Mouse (Mus musculus): ENCODE data around the gene 1700025F22Rik. TPM values are rescaled to one million over a fixed set of nuclear protein-coding genes. Genes with fewer than 3 reads are reported as not detected.
"Not testable (repeated sequence)": the region's sequence is repeated elsewhere in the genome, so short reads cannot be mapped to it uniquely, and the experiment has no call there.

The 1700025F22Rik gene
- polyA plus RNA-seq, 1 experiment from 2014 or later: not detected

DNA sequence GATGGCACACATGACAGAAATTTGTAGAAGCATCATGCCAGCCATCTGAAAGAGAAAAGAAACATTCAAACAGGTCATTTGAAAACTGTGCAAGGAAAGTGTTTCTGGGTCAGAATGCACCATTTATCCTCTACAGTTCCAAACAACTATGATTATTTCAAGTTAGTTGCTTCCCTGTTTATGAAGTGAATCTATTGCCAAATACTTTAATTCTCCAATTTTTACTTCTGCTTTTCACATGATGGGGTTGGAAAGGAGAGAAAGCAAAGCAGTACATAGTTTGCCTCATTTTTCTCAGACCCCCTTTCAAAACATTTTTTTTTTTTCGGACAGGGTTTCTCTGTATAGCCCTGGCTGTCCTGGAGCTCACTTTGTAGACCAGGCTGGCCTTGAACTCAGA is 63.2 kb downstream of the 1700025F22Rik start:
- no peak overlapping the region for H3K9ac ChIP-seq
- no peak overlapping the region for H3K27ac ChIP-seq
- H3K4me3 ChIP-seq (replicated peaks): no peak overlapping the region
- H3K27me3 ChIP-seq (replicated peaks): no peaks in the 10 kb centered on the region
- H3K4me1 ChIP-seq: no peaks in the 10 kb centered on the region
- 73% methylated on average over 1 of the region's 1 CpGs for WGBS
- no peak for ATAC-seq (ENCODE audit: insufficient read depth, low FRiP score, low read depth)
- no peak overlapping the region for H3K4me2 ChIP-seq
- no peaks in the 10 kb centered on the region for H3K36me3 ChIP-seq
- H3K9me3 ChIP-seq: no peaks in the 10 kb centered on the region

DNA sequence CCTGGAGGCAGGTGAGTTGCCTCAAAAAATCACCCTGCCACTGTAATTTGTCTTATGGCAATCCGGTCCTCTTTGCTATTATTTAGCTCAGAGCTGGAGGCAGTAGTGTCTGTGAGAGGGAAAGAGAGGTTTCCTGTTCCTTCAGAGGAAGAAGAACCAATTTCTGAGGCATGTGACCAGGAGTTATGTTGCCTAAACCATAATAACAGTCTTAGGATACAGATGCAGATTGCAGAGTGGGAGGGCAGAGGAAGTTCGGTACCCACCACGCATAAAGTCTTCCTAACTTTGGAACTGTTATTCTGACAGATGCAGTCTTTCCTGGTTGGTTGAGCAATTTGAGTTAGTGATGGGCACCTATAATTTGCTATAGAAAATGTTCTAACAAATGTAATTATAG is 66.7 kb downstream of the 1700025F22Rik start:
- 66% methylated on average over 3 of the region's 3 CpGs for WGBS

DNA sequence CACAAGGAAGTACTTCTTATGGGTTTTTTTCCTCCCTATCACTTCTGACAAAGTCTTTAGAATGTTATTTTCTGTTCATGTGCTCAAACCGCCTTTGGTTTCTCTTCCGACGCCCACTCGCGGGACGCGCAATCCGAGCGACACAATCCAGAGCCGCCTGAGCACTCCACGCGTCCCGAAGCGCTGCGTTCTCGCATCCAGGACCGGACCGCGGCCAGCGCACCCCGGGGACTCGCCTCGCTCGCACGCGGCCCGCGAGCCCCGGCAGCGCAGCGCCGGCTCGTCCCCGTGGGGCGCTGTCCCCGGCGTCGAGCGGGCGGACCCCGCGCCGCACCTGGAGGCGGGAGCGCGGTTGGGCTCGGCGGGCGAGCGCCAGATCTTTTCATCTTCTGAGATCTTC is 73.0 kb downstream of the 1700025F22Rik start:
- H3K4me1 ChIP-seq; H3K27ac ChIP-seq; H3K27me3 ChIP-seq (replicated peaks); H3K9me3 ChIP-seq; ATAC-seq (ENCODE audit: insufficient read depth, low FRiP score, low read depth); H3K36me3 ChIP-seq; H3K9ac ChIP-seq: not testable (repeated sequence)
- H3K4me3 ChIP-seq (replicated peaks): peak overlapping the region; percentile 35
- peak overlapping the region; percentile 69 for H3K4me2 ChIP-seq
- WGBS: 4% methylated on average over 50 of the region's 50 CpGs

More for the DNA sequence above, 66.7 kb downstream of the 1700025F22Rik start:
- ATAC-seq (ENCODE audit: insufficient read depth, low FRiP score, low read depth): no peak
- no peaks in the 10 kb centered on the region for H3K27me3 ChIP-seq (replicated peaks)
- H3K27ac ChIP-seq: no peak overlapping the region
- H3K9ac ChIP-seq: no peak overlapping the region
- H3K4me2 ChIP-seq: no peak overlapping the region
- H3K4me3 ChIP-seq (replicated peaks): no peak overlapping the region
- H3K4me1 ChIP-seq: no peaks in the 10 kb centered on the region
- H3K9me3 ChIP-seq: no peaks in the 10 kb centered on the region
- H3K36me3 ChIP-seq: no peaks in the 10 kb centered on the region

Other genes with a start within 250 kb of the 1700025F22Rik start
- gene Zp1, start 244.7 kb downstream of the 1700025F22Rik start, polyA plus RNA-seq (2015; fragmentation: Nextera tagmentation; extraction: Ambion mirVana): not detected in 2 replicates
- 0.08 TPM in 1 of 2 replicates, not detected in the other for gene Ptgdr2, start 228.2 kb downstream of the 1700025F22Rik start, polyA plus RNA-seq (2015; fragmentation: Nextera tagmentation; extraction: Ambion mirVana)
- gene Ccdc86, start 216.1 kb downstream of the 1700025F22Rik start, polyA plus RNA-seq (2015; fragmentation: Nextera tagmentation; extraction: Ambion mirVana): 26.1 and 27.9 TPM in 2 replicates
- 6.4 and 7.0 TPM in 2 replicates for gene Ms4a10, start 190.7 kb downstream of the 1700025F22Rik start, polyA plus RNA-seq (2015; fragmentation: Nextera tagmentation; extraction: Ambion mirVana)
- 0.10 TPM in 1 of 2 replicates, not detected in the other for gene Ms4a15, start 172.1 kb downstream of the 1700025F22Rik start, polyA plus RNA-seq (2015; fragmentation: Nextera tagmentation; extraction: Ambion mirVana)
- 5.9 and 10.6 TPM in 2 replicates for gene Ms4a18, start 147.3 kb downstream of the 1700025F22Rik start, polyA plus RNA-seq (2015; fragmentation: Nextera tagmentation; extraction: Ambion mirVana)
- gene Ms4a8a, start 84.2 kb downstream of the 1700025F22Rik start, polyA plus RNA-seq (2015; fragmentation: Nextera tagmentation; extraction: Ambion mirVana): 7.7 and 11.1 TPM in 2 replicates
- gene 1700017D01Rik, start 34.4 kb downstream of the 1700025F22Rik start, polyA plus RNA-seq (2015; fragmentation: Nextera tagmentation; extraction: Ambion mirVana): not detected in 2 replicates
- not detected in 2 replicates for gene Ms4a13, start 31.4 kb upstream of the 1700025F22Rik start, polyA plus RNA-seq (2015; fragmentation: Nextera tagmentation; extraction: Ambion mirVana)
- 0.12 TPM in 1 of 2 replicates, not detected in the other for gene Ms4a12, start 67.1 kb upstream of the 1700025F22Rik start, polyA plus RNA-seq (2015; fragmentation: Nextera tagmentation; extraction: Ambion mirVana)
- not detected in 2 replicates for gene Ms4a1, start 100.9 kb upstream of the 1700025F22Rik start, polyA plus RNA-seq (2015; fragmentation: Nextera tagmentation; extraction: Ambion mirVana)
- gene Ms4a5, start 118.6 kb upstream of the 1700025F22Rik start, polyA plus RNA-seq (2015; fragmentation: Nextera tagmentation; extraction: Ambion mirVana): not detected in 2 replicates
- 0.06 TPM in 2 replicates for gene Ms4a14, start 149.1 kb upstream of the 1700025F22Rik start, polyA plus RNA-seq (2015; fragmentation: Nextera tagmentation; extraction: Ambion mirVana)
- gene Ms4a7, start 170.8 kb upstream of the 1700025F22Rik start, polyA plus RNA-seq (2015; fragmentation: Nextera tagmentation; extraction: Ambion mirVana): 5.5 and 6.2 TPM in 2 replicates
- 9.9 and 10.8 TPM in 2 replicates for gene Ms4a4a, start 210.2 kb upstream of the 1700025F22Rik start, polyA plus RNA-seq (2015; fragmentation: Nextera tagmentation; extraction: Ambion mirVana)
- gene Ms4a4c, start 239.4 kb upstream of the 1700025F22Rik start, polyA plus RNA-seq (2015; fragmentation: Nextera tagmentation; extraction: Ambion mirVana): 2.0 and 3.5 TPM in 2 replicates